Mouse (Mus musculus) thymus, postnatal 25 days (tissue): ENCODE data around the gene Olfr26.
"Not testable (repeated sequence)": the region's sequence is repeated elsewhere in the genome, so short reads cannot be mapped to it uniquely, and the experiment has no call there.

ENCODE experiments used
- DNase-seq: peaks from one replicate; pipeline ENCODE4 v3.0.0; 2022

The Olfr26 gene

DNA sequence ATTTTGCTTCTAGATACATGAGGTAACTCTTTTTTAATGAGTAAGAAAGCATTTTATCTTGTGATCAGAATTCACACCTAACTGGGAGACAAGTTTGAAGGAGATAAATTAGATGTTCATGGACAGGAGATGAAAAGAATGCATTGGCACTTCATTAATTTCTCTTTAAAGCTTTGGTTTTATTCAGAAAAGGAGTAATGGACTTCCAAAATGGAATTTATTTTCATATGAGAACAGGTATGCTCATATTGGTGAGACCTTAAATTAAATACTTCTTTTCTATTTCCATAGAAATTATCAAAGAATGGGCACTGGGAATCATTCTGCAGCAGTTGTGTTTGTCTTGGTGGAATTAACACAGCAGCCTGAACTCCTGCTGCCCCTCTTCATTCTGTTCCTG, at the start of gene Olfr26:
TSS of gene Olfr26 (plus strand) at position 301 of the 400 bp plus-strand sequence.
- DNase-seq = no peak

DNA sequence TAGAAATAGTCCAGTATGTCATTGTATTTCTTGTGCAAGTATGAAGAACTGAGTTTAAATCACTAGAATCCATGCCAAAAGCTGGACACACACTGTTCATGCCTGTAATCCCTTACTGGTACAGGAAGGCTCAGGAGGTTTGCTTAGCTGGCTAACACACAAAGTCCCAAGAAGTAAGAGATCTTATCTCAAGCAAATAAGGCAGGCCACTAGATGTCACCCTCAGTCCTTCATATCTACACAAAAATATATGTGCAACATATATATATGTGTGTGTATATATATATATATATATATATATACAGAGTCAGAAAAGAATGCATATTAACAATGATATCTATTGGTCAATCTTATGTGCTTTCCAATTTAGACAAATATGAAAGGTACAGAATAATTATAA, 49.2 kb upstream of the Olfr26 start:
- no peak for DNase-seq

DNA sequence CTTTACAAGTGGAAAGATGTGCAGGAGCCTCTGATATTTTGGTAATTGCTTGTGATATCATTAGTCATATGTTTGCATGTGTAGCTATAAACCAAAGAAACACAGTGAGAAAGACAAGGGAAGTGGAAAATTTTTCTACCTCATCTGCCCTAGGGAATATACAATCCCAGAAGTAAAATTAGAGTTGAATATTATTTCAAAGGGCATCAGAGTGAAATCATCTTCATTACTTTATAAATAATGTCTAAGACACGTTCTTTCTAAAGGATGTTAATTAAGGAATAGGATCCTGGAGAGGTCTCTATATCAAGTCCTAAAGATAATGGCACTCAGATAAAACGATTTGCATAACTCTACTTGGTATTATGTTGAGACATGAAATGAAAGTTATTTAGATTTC, 40.5 kb upstream of the Olfr26 start, which contains the start of gene Olfr922:
TSS of gene Olfr922 (plus strand) at position 301 of the 400 bp plus-strand sequence.
- DNase-seq = no peak

DNA sequence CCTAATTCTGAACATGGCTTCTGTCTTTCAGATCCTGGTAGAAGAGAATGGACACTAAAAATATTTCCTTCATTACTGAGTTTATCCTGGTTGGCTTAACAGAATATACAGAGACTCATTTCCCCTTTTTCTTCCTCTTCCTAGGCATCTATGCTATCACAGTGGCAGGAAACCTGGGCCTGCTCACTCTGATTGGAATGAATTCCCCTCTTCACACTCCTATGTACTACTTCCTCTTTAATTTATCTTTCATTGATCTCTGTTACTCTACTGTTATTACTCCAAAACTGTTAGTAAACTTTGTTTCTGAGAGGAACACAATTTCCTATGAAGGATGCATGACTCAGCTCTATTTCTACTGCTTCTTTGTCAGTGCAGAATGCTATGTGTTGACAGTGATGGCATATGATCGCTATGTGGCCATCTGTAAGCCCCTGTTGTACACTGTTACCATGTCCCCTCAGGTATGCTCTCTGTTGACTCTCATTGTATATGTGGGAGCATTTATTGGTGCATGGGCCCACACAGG, 39.3 kb upstream of the Olfr26 start:
- no peak for DNase-seq

- DNase-seq = no peak
These were observed 28.6 kb upstream of the Olfr26 start, which contains the start of gene Olfr923 for GRCm38 (mm10) chr9:38826245-38826644. TSS of gene Olfr923 (plus strand) at chr9:38826545.

GRCm38 (mm10) chr9:38833027-38833426, 21.8 kb upstream of the Olfr26 start:
- no peak for DNase-seq

DNA sequence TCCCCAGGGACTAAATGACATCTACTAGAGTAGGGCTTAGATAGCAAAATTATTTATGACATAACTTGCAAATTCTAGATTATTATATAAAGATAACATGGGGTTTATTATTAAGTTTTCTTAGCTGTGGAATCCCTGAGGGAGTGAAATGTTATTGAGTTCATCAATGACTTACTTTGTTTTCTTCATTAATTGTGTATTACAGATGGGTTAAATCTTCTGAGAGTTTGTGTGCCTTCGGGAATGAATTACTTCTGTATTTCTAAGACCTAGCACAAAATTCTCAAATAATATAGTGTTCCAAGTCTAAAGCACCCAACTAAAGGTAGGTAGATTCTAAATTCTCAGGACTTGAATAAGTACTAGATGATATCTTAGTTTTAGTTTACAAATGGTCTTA, 10.7 kb upstream of the Olfr26 start, which contains the start of gene Olfr924:
TSS of gene Olfr924 (plus strand) at position 301 of the 400 bp plus-strand sequence.
- no peak for DNase-seq

DNA sequence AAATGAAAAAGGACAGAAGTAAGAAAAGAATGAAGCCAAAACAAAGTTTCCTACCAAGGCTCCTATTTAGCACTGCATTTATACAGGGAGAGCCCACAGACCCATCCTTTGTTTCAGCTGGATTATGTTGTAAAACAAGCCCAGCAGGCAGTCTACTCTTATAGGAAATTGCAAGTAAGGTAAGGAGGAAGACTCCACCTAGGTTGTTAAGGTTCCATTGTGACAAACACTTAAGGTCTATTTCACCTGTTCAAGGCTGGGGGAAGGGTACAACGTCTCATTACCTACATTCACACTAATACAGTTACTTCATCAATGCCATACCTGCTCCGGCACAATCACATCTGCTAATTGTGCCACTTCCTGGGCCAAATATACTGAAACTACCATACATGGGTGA, 20.0 kb downstream of the Olfr26 start:
- DNase-seq = not testable (repeated sequence)

DNA sequence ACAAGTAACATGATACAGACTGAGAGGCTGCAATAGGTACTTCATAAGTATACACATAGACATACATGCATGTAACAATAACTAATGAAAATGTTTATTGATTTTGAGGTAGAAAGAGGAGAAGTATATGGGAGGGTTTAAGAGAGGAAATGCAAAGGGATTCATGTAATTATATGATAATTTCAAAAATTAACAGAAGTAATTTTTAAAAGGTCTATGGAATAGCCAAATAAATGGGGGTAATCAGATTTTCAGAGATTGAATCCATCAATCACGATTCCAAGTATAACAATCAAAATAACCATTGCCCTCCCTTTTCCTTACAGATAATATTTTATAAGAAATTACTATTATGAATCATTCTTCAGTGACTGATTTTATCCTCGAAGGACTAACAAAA, 22.0 kb downstream of the Olfr26 start, which contains the start of gene Olfr926:
TSS of gene Olfr926 (plus strand) at position 301 of the 400 bp plus-strand sequence.
- no peak for DNase-seq
